11 mouse cellular contexts compared by ENCODE assay signal in the genomic region with DNA sequence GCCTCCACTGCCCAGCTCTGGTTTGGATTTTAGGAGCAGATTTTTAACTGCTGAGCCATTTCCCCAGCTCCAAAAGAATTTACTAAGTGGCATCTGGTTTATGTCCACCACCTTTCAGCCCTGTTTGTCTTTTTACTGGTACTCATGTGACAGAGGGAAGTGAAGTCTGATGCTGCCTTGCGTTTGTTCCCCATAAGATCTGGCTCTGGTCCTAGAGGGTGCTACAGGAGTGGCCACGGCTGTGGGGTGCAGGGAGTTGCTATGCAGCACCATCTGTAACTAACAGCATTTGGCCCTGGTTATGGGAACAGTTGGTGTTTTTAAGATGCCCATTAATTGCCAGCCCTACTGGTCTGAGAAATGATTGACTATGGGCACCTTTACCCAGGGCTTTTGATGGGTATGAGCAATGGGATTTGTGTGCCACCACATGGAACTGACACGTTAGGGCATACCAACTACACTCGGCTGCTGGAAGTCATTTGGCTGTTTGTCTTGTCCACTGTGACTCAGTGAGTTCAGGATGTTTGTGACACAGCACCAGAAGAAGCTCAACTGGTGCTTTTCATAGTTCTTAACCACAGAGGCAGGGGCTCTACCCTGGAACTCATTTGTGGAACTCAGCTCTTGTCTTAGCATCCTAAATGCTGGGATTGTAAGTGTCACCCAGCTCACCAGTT. TPM values are rescaled to one million over a fixed set of nuclear protein-coding genes. Genes with fewer than 3 reads are reported as not detected.
DNase-seq lines count a peak whose midpoint lies in the region; ATAC-seq and TF ChIP-seq lines count a peak whose summit lies in the region.
"Had no signal": no experiment of that assay in that cellular context is flagged by ENCODE, and none has a peak within 500 bp of the region (broad histone marks: within the 10 kb centered on the region; RNA-seq: fewer than 3 reads in every experiment).

No protein-coding gene starts in this region.

- TF ChIP-seq POLR2A in lung, adult 2 months (IDR thresholded peaks at IDR 0.05; ENCODE audit: borderline replicate concordance, extremely low read depth, low read depth, low read length): no peak

- H3K27me3 ChIP-seq in lung, postnatal 0 days (replicated peaks; ENCODE audit: insufficient read depth, low read length): no peaks in the 10 kb centered on the region
- H3K27me3 ChIP-seq in heart, embryonic 10.5 days (ENCODE audit: insufficient read depth, poor library complexity, severe bottlenecking): no peaks in the 10 kb centered on the region
- H3K27me3 ChIP-seq in stomach, postnatal 0 days (ENCODE audit: control insufficient read depth, insufficient read depth, low read length): no peaks in the 10 kb centered on the region
- H3K27me3 ChIP-seq in liver, embryonic 11.5 days (replicated peaks; ENCODE audit: control insufficient read depth, insufficient read depth, low read length): no peaks in the 10 kb centered on the region
- H3K27me3 ChIP-seq: liver, embryonic 13.5 days; neural tube, embryonic 13.5 days had no signal

- WGBS in lung, postnatal 0 days: 58% methylated on average over 4 of the region's 4 CpGs
- 55% methylated on average over 4 of the region's 4 CpGs for WGBS in lung, adult 2 months
- 65% methylated on average over 4 of the region's 4 CpGs for WGBS in heart, embryonic 10.5 days
- 63% methylated on average over 4 of the region's 4 CpGs for WGBS in stomach, postnatal 0 days
- 78% methylated on average over 4 of the region's 4 CpGs for WGBS in liver, embryonic 11.5 days

- H3K4me2 ChIP-seq in lung, postnatal 0 days (replicated peaks; ENCODE audit: low read depth, low read length): no peak overlapping the region
- no peak overlapping the region for H3K4me2 ChIP-seq in stomach, postnatal 0 days (replicated peaks; ENCODE audit: low read depth)
- no peak overlapping the region for H3K4me2 ChIP-seq in liver, embryonic 11.5 days
- H3K4me2 ChIP-seq: liver, embryonic 13.5 days; neural tube, embryonic 13.5 days had no signal

- TF ChIP-seq CTCF in lung, postnatal 0 days (IDR thresholded peaks at IDR 0.05): no peak
- no peak for TF ChIP-seq CTCF in lung, adult 2 months (IDR thresholded peaks at IDR 0.05; ENCODE audit: insufficient read depth, low read length)
- TF ChIP-seq CTCF in stomach, postnatal 0 days (IDR thresholded peaks at IDR 0.05; ENCODE audit: low read depth): no peak

- H3K4me3 ChIP-seq in lung, postnatal 0 days (ENCODE audit: low read depth, low read length): no peak overlapping the region
- H3K4me3 ChIP-seq in lung, adult 2 months (replicated peaks; ENCODE audit: extremely low read depth, low read depth, low read length): no peak overlapping the region
- no peak overlapping the region for H3K4me3 ChIP-seq in heart, embryonic 10.5 days
- H3K4me3 ChIP-seq in stomach, postnatal 0 days (ENCODE audit: low read depth, low read length): no peak overlapping the region
- no peak overlapping the region for H3K4me3 ChIP-seq in liver, embryonic 11.5 days (ENCODE audit: low read depth, low read length)
- H3K4me3 ChIP-seq: liver, embryonic 13.5 days; neural tube, embryonic 13.5 days had no signal

- H3K27ac ChIP-seq in lung, postnatal 0 days (ENCODE audit: low read length): no peak overlapping the region
- 0 out of 2 replicates have a peak overlapping the region, but pooled peaks have one; percentile 6 for H3K27ac ChIP-seq in heart, embryonic 10.5 days
- H3K27ac ChIP-seq in stomach, postnatal 0 days (replicated peaks): 0 out of 2 replicates have a peak overlapping the region, but pooled peaks have one; percentile 30
- H3K27ac ChIP-seq in liver, embryonic 11.5 days (ENCODE audit: low read depth, low read length): no peak overlapping the region
- H3K27ac ChIP-seq: liver, embryonic 13.5 days; neural tube, embryonic 13.5 days had no signal

- no peaks in the 10 kb centered on the region for H3K4me1 ChIP-seq in lung, postnatal 0 days (ENCODE audit: insufficient read depth, low read depth, low read length)
- no peaks in the 10 kb centered on the region; the same call in 1 of the 2 replicates for H3K4me1 ChIP-seq in lung, adult 2 months (ENCODE audit: control insufficient read depth, insufficient read depth, low read length)
- peaks cover 18% of the 10 kb centered on the region for H3K4me1 ChIP-seq in heart, embryonic 10.5 days
- H3K4me1 ChIP-seq in stomach, postnatal 0 days (replicated peaks; ENCODE audit: control insufficient read depth, insufficient read depth): no peaks in the 10 kb centered on the region
- no peaks in the 10 kb centered on the region for H3K4me1 ChIP-seq in liver, embryonic 11.5 days (replicated peaks; ENCODE audit: control insufficient read depth, insufficient read depth, low read length)
- H3K4me1 ChIP-seq: liver, embryonic 13.5 days; neural tube, embryonic 13.5 days had no signal

- H3K9me3 ChIP-seq in lung, postnatal 0 days (ENCODE audit: low read length): no peaks in the 10 kb centered on the region
- no peaks in the 10 kb centered on the region for H3K9me3 ChIP-seq in heart, embryonic 10.5 days
- no peaks in the 10 kb centered on the region for H3K9me3 ChIP-seq in stomach, postnatal 0 days (ENCODE audit: control insufficient read depth, low read length)
- no peaks in the 10 kb centered on the region for H3K9me3 ChIP-seq in liver, embryonic 11.5 days (ENCODE audit: control insufficient read depth, low read length)
- H3K9me3 ChIP-seq: liver, embryonic 13.5 days; neural tube, embryonic 13.5 days had no signal

- DNase-seq in frontal cortex, adult 2 months (ENCODE audit: extremely low spot score in 1 of 2, low spot score in 1 of 2): no peak
- peak; percentile 41 for DNase-seq in lung, postnatal 0 days (ENCODE audit: low spot score)
- no peak for DNase-seq in lung, adult 2 months
- no peak for DNase-seq in heart, embryonic 10.5 days (ENCODE audit: low spot score)
- no peak for DNase-seq in stomach, postnatal 0 days (ENCODE audit: low spot score)
- no peak for DNase-seq in liver, embryonic 11.5 days (ENCODE audit: low spot score)
- no peak for DNase-seq in ovary, adult 18-20 months (ENCODE audit: low spot score)
- DNase-seq: liver, embryonic 13.5 days had no signal

- no peak overlapping the region for H3K9ac ChIP-seq in lung, postnatal 0 days (replicated peaks; ENCODE audit: low read depth)
- no peak overlapping the region for H3K9ac ChIP-seq in stomach, postnatal 0 days (ENCODE audit: low read length)
- no peak overlapping the region for H3K9ac ChIP-seq in liver, embryonic 11.5 days (ENCODE audit: low read depth, low read length)
- H3K9ac ChIP-seq: liver, embryonic 13.5 days; neural tube, embryonic 13.5 days had no signal

- peaks cover 10% of the 10 kb centered on the region; the same call in 1 of the 2 replicates for H3K36me3 ChIP-seq in lung, postnatal 0 days (ENCODE audit: insufficient read depth, low read length)
- peaks cover 43% of the 10 kb centered on the region for H3K36me3 ChIP-seq in heart, embryonic 10.5 days
- 0 out of 2 replicates have a peak, but pooled peaks cover 4% of the 10 kb centered on the region for H3K36me3 ChIP-seq in stomach, postnatal 0 days (ENCODE audit: control insufficient read depth, insufficient read depth, low read length)
- H3K36me3 ChIP-seq in liver, embryonic 11.5 days (ENCODE audit: control insufficient read depth, insufficient read depth, low read length): peaks cover 7% of the 10 kb centered on the region; the same call in 1 of the 2 replicates

- peak; percentile 36; the same call in 1 of the 2 replicates for ATAC-seq in frontal cortex, adult (ENCODE audit: low TSS enrichment)
- peak; percentile 72 for ATAC-seq in lung, postnatal 0 days
- ATAC-seq in stomach, postnatal 0 days (ENCODE audit: low FRiP score, low TSS enrichment): peak; percentile 19; the same call in 1 of the 2 replicates
- no peak for ATAC-seq in liver, embryonic 11.5 days (replicated peaks; ENCODE audit: low FRiP score)

- TF ChIP-seq EP300 in lung, postnatal 0 days (IDR thresholded peaks at IDR 0.05): no peak
- no peak for TF ChIP-seq EP300 in stomach, postnatal 0 days (optimal IDR thresholded peaks at IDR 0.05)

RNA-seq across cellular contexts. Expression of a gene that starts 37.1 kb away (rescaled TPM):
- not detected in 2 replicates for polyA plus RNA-seq in frontal cortex, adult 2 months (2012; rRNA removed)
- polyA plus RNA-seq in lung, postnatal 0 days (2015; fragmentation: Nextera tagmentation; extraction: Ambion mirVana): not detected in 2 replicates
- polyA plus RNA-seq in lung, adult 2 months (2012; rRNA removed): not detected in 2 replicates
- polyA plus RNA-seq in heart, embryonic 10.5 days (2016; fragmentation: Nextera tagmentation; extraction: Ambion mirVana): not detected in 2 replicates
- polyA plus RNA-seq in stomach, postnatal 0 days (2015; fragmentation: Nextera tagmentation; extraction: Ambion mirVana): not detected in 2 replicates
- polyA plus RNA-seq in liver, embryonic 11.5 days (2014; fragmentation: Nextera tagmentation; extraction: Ambion mirVana): not detected in 2 replicates
- polyA plus RNA-seq: intestine, embryonic 14.5 days; liver, embryonic 13.5 days; neural tube, embryonic 13.5 days had no signal

RNA-seq across cellular contexts. Expression of a gene that starts 37.3 kb away (rescaled TPM):
- 195 and 200 TPM in 2 replicates for polyA plus RNA-seq in frontal cortex, adult 2 months (2012; rRNA removed)
- polyA plus RNA-seq in lung, postnatal 0 days (2015; fragmentation: Nextera tagmentation; extraction: Ambion mirVana): 120 and 126 TPM in 2 replicates
- 29.4 and 58.0 TPM in 2 replicates for polyA plus RNA-seq in lung, adult 2 months (2012; rRNA removed)
- polyA plus RNA-seq in heart, embryonic 10.5 days (2016; fragmentation: Nextera tagmentation; extraction: Ambion mirVana): 110 and 129 TPM in 2 replicates
- 144 and 148 TPM in 2 replicates for polyA plus RNA-seq in stomach, postnatal 0 days (2015; fragmentation: Nextera tagmentation; extraction: Ambion mirVana)
- polyA plus RNA-seq in liver, embryonic 11.5 days (2014; fragmentation: Nextera tagmentation; extraction: Ambion mirVana): 141 and 151 TPM in 2 replicates

Comparison
In these comparisons a context has a peak if more than half of its experiments do, and no peak if none do; other contexts are left out.
1. H3K27ac ChIP-seq: peak in heart, embryonic 10.5 days (single experiment) and stomach, postnatal 0 days (single experiment); none in lung, postnatal 0 days (single experiment) and liver, embryonic 11.5 days (single experiment).